Mouse (Mus musculus) layer of hippocampus, adult 2 months (tissue): Measurements from ENCODE around the gene Gm42417. TPM values are rescaled to one million over a fixed set of nuclear protein-coding genes. Genes with fewer than 3 reads are reported as not detected.

Experiments
- DNase-seq, 2 experiments: peaks; one replicate each; pipeline ENCODE4 v3.0.0; 2022; ENCODE audit warnings: low spot score in 2 of 2
- H3K27ac ChIP-seq: fragments of 200-600 bp; 2 replicates; pipeline ENCODE4 v1.8.1; 2022
- H3K4me3 ChIP-seq: fragments of 200-600 bp; 2 replicates; pipeline ENCODE4 v1.8.1; 2022; ENCODE audit warnings: mild to moderate bottlenecking
- CTCF ChIP-seq: fragments of 200-600 bp; conservative IDR thresholded peaks from 2 replicates; pipeline ENCODE4 v1.8.1; 2022; ENCODE audit warnings: antibody characterized with exemption, mild to moderate bottlenecking, moderate library complexity
- total RNA-seq, 2 experiments: library from RNA; stranded (reverse); gene quantifications; 2 replicates each; pipeline ENCODE4 v1.2.3; 2021

Gene Gm42417
- total RNA-seq, 2 experiments from 2014 or later = not detected

GRCm38 (mm10) chr1:36534595-36535058 lies 4.6 kb downstream of the Gm42417 start:
- H3K4me3 ChIP-seq = no peak overlapping the region
- H3K27ac ChIP-seq = no peak overlapping the region
- no peak for DNase-seq
- peak; percentile 40 for TF ChIP-seq CTCF

GRCm38 (mm10) chr1:36533546-36533945 lies 5.7 kb downstream of the Gm42417 start:
- Histone ChIP-seq H3K27ac (no peak overlapping the region), H3K4me3 (no peak overlapping the region)
- TF ChIP-seq CTCF = no peak
- DNase-seq = no peak

GRCm38 (mm10) chr1:36531461-36531860 lies 7.8 kb downstream of the Gm42417 start:
- no peak overlapping the region for H3K27ac ChIP-seq
- TF ChIP-seq CTCF = no peak
- H3K4me3 ChIP-seq = no peak overlapping the region
- DNase-seq = no peak

- no peak for TF ChIP-seq CTCF
- no peak overlapping the region for H3K27ac ChIP-seq
- DNase-seq = no peak
- no peak overlapping the region for H3K4me3 ChIP-seq
These were observed 8.3 kb downstream of the Gm42417 start for GRCm38 (mm10) chr1:36530962-36531361.

- no peak for TF ChIP-seq CTCF
- H3K4me3 ChIP-seq = no peak overlapping the region
- H3K27ac ChIP-seq = no peak overlapping the region
- no peak for DNase-seq
These were observed 8.7 kb downstream of the Gm42417 start for GRCm38 (mm10) chr1:36530485-36530884.

- TF ChIP-seq CTCF = no peak
- no peak overlapping the region for H3K4me3 ChIP-seq
- no peak overlapping the region for H3K27ac ChIP-seq
- no peak for DNase-seq
These were observed 9.4 kb downstream of the Gm42417 start for GRCm38 (mm10) chr1:36529875-36530274.

- no peak overlapping the region for H3K4me3 ChIP-seq
- DNase-seq = no peak
- TF ChIP-seq CTCF = no peak
- H3K27ac ChIP-seq = no peak overlapping the region
These were observed 10.0 kb downstream of the Gm42417 start for GRCm38 (mm10) chr1:36529274-36529673.

GRCm38 (mm10) chr1:36528351-36528750 lies 10.9 kb downstream of the Gm42417 start:
- DNase-seq = no peak
- TF ChIP-seq CTCF = no peak
- no peak overlapping the region for H3K4me3 ChIP-seq
- no peak overlapping the region for H3K27ac ChIP-seq

GRCm38 (mm10) chr1:36526903-36527302 lies 12.3 kb downstream of the Gm42417 start:
- no peak for TF ChIP-seq CTCF
- DNase-seq = no peak
- no peak overlapping the region for H3K4me3 ChIP-seq
- no peak overlapping the region for H3K27ac ChIP-seq

- no peak for TF ChIP-seq CTCF
- H3K4me3 ChIP-seq = no peak overlapping the region
- no peak overlapping the region for H3K27ac ChIP-seq
- no peak for DNase-seq
These were observed 13.5 kb downstream of the Gm42417 start for GRCm38 (mm10) chr1:36525774-36526173.

- Histone ChIP-seq H3K4me3 (no peak overlapping the region), H3K27ac (no peak overlapping the region)
- TF ChIP-seq CTCF = no peak
- DNase-seq = no peak
These were observed 15.2 kb downstream of the Gm42417 start for GRCm38 (mm10) chr1:36524058-36524457.

- no peak overlapping the region for H3K27ac ChIP-seq
- no peak for TF ChIP-seq CTCF
- DNase-seq = no peak
- H3K4me3 ChIP-seq = no peak overlapping the region
These were observed 15.8 kb downstream of the Gm42417 start for GRCm38 (mm10) chr1:36523332-36524013.

GRCm38 (mm10) chr1:36522210-36522609 lies 17.0 kb downstream of the Gm42417 start:
- no peak for DNase-seq
- Histone ChIP-seq H3K27ac (no peak overlapping the region), H3K4me3 (no peak overlapping the region)
- TF ChIP-seq CTCF = no peak

GRCm38 (mm10) chr1:36519626-36520025 lies 19.6 kb downstream of the Gm42417 start:
- no peak overlapping the region for H3K27ac ChIP-seq
- TF ChIP-seq CTCF = no peak
- DNase-seq = no peak
- H3K4me3 ChIP-seq = no peak overlapping the region
